Mouse (Mus musculus) frontal cortex, postnatal 36 days (tissue): ENCODE measurements at regions not wholly inside any gene's neighbourhood (a gene's known extent, or its start where the extent isn't known, plus 50 kb on each side); places are given as distances from the start of the nearest gene placed in this dataset.
"Not testable (repeated sequence)": the region's sequence is repeated elsewhere in the genome, so short reads cannot be mapped to it uniquely, and the experiment has no call there.

ENCODE experiments used
- DNase-seq, 2 experiments: peaks; one replicate each; pipeline ENCODE4 v3.0.0; 2022; ENCODE audit warnings: low spot score in 2 of 2

- no peak for DNase-seq
These were observed 100.8 kb upstream of the Arhgap20 start for GRCm38 (mm10) chr9:51664353-51664752.

- DNase-seq = no peak
These were observed 100.3 kb upstream of the Arhgap20 start for GRCm38 (mm10) chr9:51664876-51665275.

DNA sequence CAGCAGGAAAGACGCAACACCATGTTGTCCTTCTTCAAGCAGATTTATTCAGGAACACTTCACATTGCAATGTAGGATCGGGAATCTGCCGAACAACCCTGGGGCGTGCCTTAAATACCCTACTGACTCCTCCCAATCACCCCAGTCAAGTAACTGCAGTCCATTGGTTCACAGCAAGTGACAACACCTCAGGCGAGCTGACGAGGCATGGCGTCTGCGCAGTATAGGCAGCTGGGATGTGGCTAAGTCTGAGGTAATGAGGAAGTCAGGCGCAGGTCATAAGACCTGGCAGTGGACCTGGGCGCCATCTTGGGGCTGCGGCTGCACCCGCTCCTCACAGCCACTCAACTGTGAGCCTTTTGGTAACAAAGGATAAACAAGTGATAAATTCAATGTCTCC lies 96.2 kb upstream of the Arhgap20 start:
- DNase-seq = not testable (repeated sequence)

- DNase-seq = no peak
These were observed 94.6 kb upstream of the Arhgap20 start for GRCm38 (mm10) chr9:51670531-51670930.

DNA sequence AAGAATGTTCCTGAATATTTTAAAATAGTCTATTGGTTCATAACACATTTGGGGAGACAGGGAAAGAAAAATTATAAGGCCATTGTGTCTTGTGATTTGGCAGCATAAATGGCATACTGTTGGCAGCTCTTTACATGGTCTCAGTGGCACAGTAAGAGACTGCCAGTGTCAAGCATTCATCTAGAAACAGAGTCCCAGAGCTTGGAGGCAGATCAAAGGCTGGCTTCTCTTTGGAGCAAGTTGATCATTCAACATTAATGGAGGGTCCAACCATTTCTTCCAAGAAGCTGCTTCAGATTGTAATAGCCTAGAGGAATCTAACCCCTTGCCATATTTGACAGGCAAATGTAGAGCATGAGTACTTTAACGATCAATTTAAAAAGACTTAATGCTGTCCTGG lies 78.6 kb upstream of the Arhgap20 start:
- no peak for DNase-seq

DNA sequence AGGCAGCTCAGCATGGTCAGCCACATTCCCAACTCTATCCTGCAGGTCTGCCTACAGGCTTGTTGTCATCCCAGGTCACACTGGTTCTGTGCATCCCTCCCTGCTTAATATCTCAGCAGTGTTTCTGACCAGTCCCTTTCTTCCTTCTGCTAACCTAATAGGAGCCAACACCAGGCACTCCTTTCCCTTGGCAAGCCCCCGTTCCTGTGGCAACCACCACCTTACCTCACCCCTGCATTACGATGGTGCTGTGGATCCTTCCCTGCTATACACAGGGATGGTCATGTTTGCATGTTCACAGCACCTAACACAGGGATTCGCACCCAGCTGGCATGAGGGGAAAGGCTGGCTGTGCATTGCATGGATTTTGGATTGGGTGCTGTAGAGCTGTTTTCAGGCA lies 50.8 kb upstream of the Arhgap20 start:
- no peak for DNase-seq
